8 mouse cellular contexts compared by ENCODE assay signal in genomic region chr8:83748708-83749107, GRCm38 (mm10). TPM values are rescaled to one million over a fixed set of nuclear protein-coding genes. Genes with fewer than 3 reads are reported as not detected.
DNase-seq lines count a peak whose midpoint lies in the region; ATAC-seq and TF ChIP-seq lines count a peak whose summit lies in the region.

No protein-coding gene starts in this region.

- DNase-seq in midbrain, embryonic 10.5 days (ENCODE audit: low spot score), result no peak
- peak; percentile 56 to 80 for DNase-seq in heart, adult 2 months
- DNase-seq in naive thymus-derived CD4-positive, alpha-beta T cell, adult 2 months (ENCODE audit: low read depth), result peak; percentile 94
- DNase-seq in ovary, postnatal 14 days (ENCODE audit: low spot score), result no peak
- DNase-seq in left cerebral cortex, adult 2 months (ENCODE audit: extremely low spot score in 1 of 2, low spot score in 2 of 2), result no peak
- DNase-seq in cerebellum, adult 2 months, result no peak

- H3K36me3 ChIP-seq in midbrain, embryonic 10.5 days, result no peaks in the 10 kb centered on the region
- no peaks in the 10 kb centered on the region for H3K36me3 ChIP-seq in midbrain, embryonic 13.5 days
- H3K36me3 ChIP-seq in heart, adult 2 months (ENCODE audit: control insufficient read depth, insufficient read depth, low read length), result no peaks in the 10 kb centered on the region
- no peaks in the 10 kb centered on the region for H3K36me3 ChIP-seq in limb, embryonic 13.5 days

- H3K27me3 ChIP-seq in midbrain, embryonic 10.5 days (ENCODE audit: low read depth, poor library complexity, severe bottlenecking), result peaks cover 52% of the 10 kb centered on the region
- H3K27me3 ChIP-seq in midbrain, embryonic 13.5 days, result peaks cover 23% of the 10 kb centered on the region; the same call in 1 of the 2 replicates
- H3K27me3 ChIP-seq in heart, adult 2 months (ENCODE audit: control insufficient read depth, insufficient read depth, low read length), result no peaks in the 10 kb centered on the region
- H3K27me3 ChIP-seq in limb, embryonic 13.5 days, result peaks cover 39% of the 10 kb centered on the region
- H3K27me3 ChIP-seq in cerebellum, adult 2 months (ENCODE audit: control insufficient read depth, insufficient read depth, low read length), result no peaks in the 10 kb centered on the region

- no peak for TF ChIP-seq CTCF in heart, adult 2 months (IDR thresholded peaks at IDR 0.05)
- TF ChIP-seq CTCF in left cerebral cortex, adult 2 months (IDR thresholded peaks at IDR 0.05), result no peak
- TF ChIP-seq CTCF in cerebellum, adult 2 months (IDR thresholded peaks at IDR 0.05; ENCODE audit: borderline replicate concordance, insufficient read depth, low read depth, low read length), result no peak

- H3K9ac ChIP-seq in midbrain, embryonic 13.5 days (replicated peaks), result no peak overlapping the region
- no peak overlapping the region for H3K9ac ChIP-seq in heart, adult 2 months (ENCODE audit: low read depth, low read length)
- H3K9ac ChIP-seq in limb, embryonic 13.5 days, result no peak overlapping the region; the same call in 1 of the 2 replicates

- no peaks in the 10 kb centered on the region for H3K79me2 ChIP-seq in heart, adult 2 months (replicated peaks; ENCODE audit: control insufficient read depth, insufficient read depth, low read length)

- TF ChIP-seq EP300 in heart, adult 2 months (IDR thresholded peaks at IDR 0.05; ENCODE audit: insufficient read depth, low read depth, low read length), result no peak

- no peaks in the 10 kb centered on the region for H3K9me3 ChIP-seq in midbrain, embryonic 10.5 days (replicated peaks)
- no peaks in the 10 kb centered on the region for H3K9me3 ChIP-seq in midbrain, embryonic 13.5 days
- no peaks in the 10 kb centered on the region for H3K9me3 ChIP-seq in limb, embryonic 13.5 days

- H3K27ac ChIP-seq in midbrain, embryonic 10.5 days (replicated peaks), result peak overlapping the region; percentile 62
- no peak overlapping the region for H3K27ac ChIP-seq in midbrain, embryonic 13.5 days
- peak overlapping the region; percentile 62 for H3K27ac ChIP-seq in heart, adult 2 months
- no peak overlapping the region for H3K27ac ChIP-seq in limb, embryonic 13.5 days
- H3K27ac ChIP-seq in left cerebral cortex, adult 2 months, result no peak overlapping the region
- H3K27ac ChIP-seq in cerebellum, adult 2 months (ENCODE audit: insufficient read depth, low read length), result no peak overlapping the region

- peaks cover 37% of the 10 kb centered on the region for H3K4me1 ChIP-seq in midbrain, embryonic 10.5 days
- peaks cover 23% of the 10 kb centered on the region for H3K4me1 ChIP-seq in midbrain, embryonic 13.5 days (replicated peaks)
- H3K4me1 ChIP-seq in heart, adult 2 months (ENCODE audit: control insufficient read depth, insufficient read depth, low read length), result peaks cover 11% of the 10 kb centered on the region
- H3K4me1 ChIP-seq in limb, embryonic 13.5 days, result peaks cover 17% of the 10 kb centered on the region
- 0 out of 2 replicates have a peak, but pooled peaks cover 3% of the 10 kb centered on the region for H3K4me1 ChIP-seq in cerebellum, adult 2 months (ENCODE audit: control insufficient read depth, insufficient read depth, low read length)

- intact Hi-C loops in heart, adult 2 months (cut with DNase I), result loop anchor here (2.0 to 10.0 kb wide), 2 partner anchors 24 to 436 kb away; partner anchors contain the start of gene Nanos3
- intact Hi-C loops in left cerebral cortex, adult 2 months (cut with DNase I), result no loop called here

- TF ChIP-seq POLR2A in heart, adult 2 months (IDR thresholded peaks at IDR 0.05; ENCODE audit: insufficient read depth, low read depth, low read length), result no peak
- TF ChIP-seq POLR2A in cerebellum, adult 2 months (IDR thresholded peaks at IDR 0.05; ENCODE audit: borderline replicate concordance, insufficient read depth, low read length), result no peak

- H3K4me2 ChIP-seq in midbrain, embryonic 13.5 days (replicated peaks), result no peak overlapping the region
- H3K4me2 ChIP-seq in limb, embryonic 13.5 days (replicated peaks), result peak overlapping the region; percentile 71; the same call in 1 of the 2 replicates

- WGBS in midbrain, embryonic 10.5 days, result 64% methylated on average over 3 of the region's 3 CpGs
- 39% methylated on average over 3 of the region's 3 CpGs for WGBS in midbrain, embryonic 13.5 days
- WGBS in heart, adult 2 months, result 18% methylated on average over 3 of the region's 3 CpGs
- whole genome bisulfite sequencing in limb, embryonic 13.5 days, result 38% methylated on average over 3 of the region's 3 CpGs
- 43% methylated on average over 3 of the region's 3 CpGs for WGBS in cerebellum, adult 2 months

- H3K4me3 ChIP-seq in midbrain, embryonic 10.5 days, result peak overlapping the region; percentile 49; the same call in 1 of the 2 replicates
- H3K4me3 ChIP-seq in midbrain, embryonic 13.5 days (replicated peaks), result no peak overlapping the region
- H3K4me3 ChIP-seq in heart, adult 2 months, result no peak overlapping the region
- H3K4me3 ChIP-seq in limb, embryonic 13.5 days, result no peak overlapping the region
- H3K4me3 ChIP-seq in left cerebral cortex, adult 2 months, result no peak overlapping the region
- H3K4me3 ChIP-seq in cerebellum, adult 2 months (replicated peaks; ENCODE audit: insufficient read depth, low read depth, low read length), result no peak overlapping the region

- no peak for ATAC-seq in midbrain, embryonic 13.5 days
- ATAC-seq in limb, embryonic 13.5 days (ENCODE audit: low FRiP score, low read depth), result peak; percentile 57; the same call in 1 of the 2 replicates

RNA-seq across cellular contexts. Expression of gene Adgre5, which starts 7.6 kb away (rescaled TPM):
- 8.0 and 13.4 TPM in 2 replicates for polyA plus RNA-seq in midbrain, embryonic 10.5 days (2016; fragmentation: Nextera tagmentation; extraction: Ambion mirVana)
- polyA plus RNA-seq in midbrain, embryonic 13.5 days (2015; fragmentation: Nextera tagmentation; extraction: Ambion mirVana), result 8.6 and 8.7 TPM in 2 replicates
- total RNA-seq in heart, adult 2 months (2021), result 10 to 100 TPM; 44.6 to 46.4 TPM
- polyA plus RNA-seq in heart, adult 2 months (2012; rRNA removed), result 73.1 and 73.9 TPM in 2 replicates
- polyA plus RNA-seq in limb, embryonic 13.5 days (2015; fragmentation: Nextera tagmentation; extraction: Ambion mirVana), result 35.8 and 39.8 TPM in 2 replicates
- 10 to 100 TPM in 1 of 2 experiments, 1 to 10 TPM in 1; 8.9 to 11.5 TPM for total RNA-seq in left cerebral cortex, adult 2 months (2021)
- polyA plus RNA-seq in cerebellum, adult 2 months (2012; rRNA removed), result 22.7 and 23.8 TPM in 2 replicates

RNA-seq across cellular contexts. Expression of gene Ddx39, which starts 33.7 kb away (rescaled TPM):
- polyA plus RNA-seq in midbrain, embryonic 10.5 days (2016; fragmentation: Nextera tagmentation; extraction: Ambion mirVana), result 314 and 357 TPM in 2 replicates
- 154 and 155 TPM in 2 replicates for polyA plus RNA-seq in midbrain, embryonic 13.5 days (2015; fragmentation: Nextera tagmentation; extraction: Ambion mirVana)
- 10 to 100 TPM; 15.7 to 17.7 TPM for total RNA-seq in heart, adult 2 months (2021)
- 18.0 and 27.3 TPM in 2 replicates for polyA plus RNA-seq in heart, adult 2 months (2012; rRNA removed)
- 138 and 143 TPM in 2 replicates for polyA plus RNA-seq in limb, embryonic 13.5 days (2015; fragmentation: Nextera tagmentation; extraction: Ambion mirVana)
- 10 to 100 TPM; 19.9 to 20.2 TPM for total RNA-seq in left cerebral cortex, adult 2 months (2021)
- polyA plus RNA-seq in cerebellum, adult 2 months (2012; rRNA removed), result 30.0 and 31.5 TPM in 2 replicates

RNA-seq across cellular contexts. Expression of gene Pkn1, which starts 49.7 kb away (rescaled TPM):
- 22.8 and 27.0 TPM in 2 replicates for polyA plus RNA-seq in midbrain, embryonic 10.5 days (2016; fragmentation: Nextera tagmentation; extraction: Ambion mirVana)
- 22.7 and 23.3 TPM in 2 replicates for polyA plus RNA-seq in midbrain, embryonic 13.5 days (2015; fragmentation: Nextera tagmentation; extraction: Ambion mirVana)
- total RNA-seq in heart, adult 2 months (2021), result 10 to 100 TPM; 51.1 to 55.6 TPM
- 53.7 and 59.5 TPM in 2 replicates for polyA plus RNA-seq in heart, adult 2 months (2012; rRNA removed)
- 28.7 and 29.8 TPM in 2 replicates for polyA plus RNA-seq in limb, embryonic 13.5 days (2015; fragmentation: Nextera tagmentation; extraction: Ambion mirVana)
- total RNA-seq in left cerebral cortex, adult 2 months (2021), result 10 to 100 TPM; 60.9 to 65.6 TPM
- 59.8 and 62.7 TPM in 2 replicates for polyA plus RNA-seq in cerebellum, adult 2 months (2012; rRNA removed)

Comparison
In these comparisons a context has a peak if more than half of its experiments do, and no peak if none do; other contexts are left out.
1. H3K27ac ChIP-seq: peak in midbrain, embryonic 10.5 days (single experiment) and heart, adult 2 months (single experiment); none in midbrain, embryonic 13.5 days (single experiment), limb, embryonic 13.5 days (single experiment), left cerebral cortex, adult 2 months (single experiment) and cerebellum, adult 2 months (single experiment).
2. DNase-seq: peak in heart, adult 2 months (2 of 2) and naive thymus-derived CD4-positive, alpha-beta T cell, adult 2 months (single experiment); none in midbrain, embryonic 10.5 days (single experiment), ovary, postnatal 14 days (single experiment), left cerebral cortex, adult 2 months (0 of 2) and cerebellum, adult 2 months (0 of 2).